Mouse (Mus musculus) Muller cell, postnatal 12 days (primary cell): ENCODE data around the gene Marc1.

Experiments
- DNase-seq: peaks from one replicate; pipeline ENCODE4 v3.0.0-alpha.2; 2015; ENCODE audit errors: inconsistent ontology term

Gene Marc1

GRCm38 (mm10) chr1:184762941-184763340 is 48.2 kb downstream of the Marc1 start:
- DNase-seq = no peak

GRCm38 (mm10) chr1:184761988-184762387 is 49.1 kb downstream of the Marc1 start:
- DNase-seq = no peak

GRCm38 (mm10) chr1:184752671-184753070 is 58.4 kb downstream of the Marc1 start:
- no peak for DNase-seq

- no peak for DNase-seq
These were observed 60.9 kb downstream of the Marc1 start for GRCm38 (mm10) chr1:184750114-184750664.

GRCm38 (mm10) chr1:184748692-184749152 is 62.4 kb downstream of the Marc1 start:
- no peak for DNase-seq

GRCm38 (mm10) chr1:184737876-184738479 is 73.1 kb downstream of the Marc1 start:
- no peak for DNase-seq

GRCm38 (mm10) chr1:184737228-184737627 is 73.9 kb downstream of the Marc1 start:
- no peak for DNase-seq
